Mouse (Mus musculus) layer of hippocampus, adult 9-10 months (tissue): ENCODE measurements around the gene Lin28b.

ENCODE experiments used
- DNase-seq: peaks from one replicate; pipeline ENCODE4 v3.0.0; 2022; ENCODE audit warnings: low spot score

Gene Lin28b

DNA sequence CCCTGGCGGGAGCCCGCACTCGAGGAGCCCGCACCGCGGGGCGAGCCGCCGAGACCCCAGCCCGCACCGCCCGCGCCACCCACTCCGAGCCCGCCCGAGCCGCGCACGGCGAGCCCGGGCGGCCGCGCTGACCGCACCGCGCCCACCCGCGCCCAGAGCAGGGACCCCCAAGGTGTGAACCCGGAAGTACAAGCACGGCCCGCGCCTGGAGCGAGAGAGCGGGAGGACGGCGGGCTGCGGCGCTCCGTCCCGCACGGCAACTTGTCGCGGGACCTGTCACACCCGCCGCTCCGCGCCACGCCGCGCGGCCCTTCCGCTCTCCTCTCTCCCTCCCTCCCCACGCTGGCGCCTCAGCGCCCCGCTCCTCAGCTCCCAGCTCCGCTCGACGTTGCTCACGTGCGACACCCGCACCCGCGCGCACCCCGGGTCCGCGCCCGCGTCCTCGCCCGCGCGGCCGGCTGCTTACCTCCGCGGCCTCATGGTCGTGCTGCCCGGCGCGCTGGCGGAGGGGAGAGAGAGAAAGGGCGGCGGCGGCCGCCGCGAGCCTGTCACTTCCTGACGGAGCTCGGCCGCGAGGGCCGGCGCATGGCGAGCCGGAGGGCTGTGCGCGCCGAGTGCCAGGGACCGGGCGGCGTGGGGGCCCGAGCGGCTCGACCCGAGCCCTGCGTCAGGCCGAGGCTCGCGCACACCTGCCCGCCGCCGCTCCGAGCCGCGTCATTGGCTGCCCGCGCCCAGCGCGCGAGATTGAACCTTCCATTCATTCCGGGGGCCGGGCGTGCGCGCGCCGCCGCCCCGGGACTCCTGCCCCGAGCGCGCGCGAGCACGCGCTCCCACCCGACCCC is at the start of gene Lin28b:
Lin28b (minus strand) TSS at position 635 of the 842 bp plus-strand sequence.
- DNase-seq = no peak

DNA sequence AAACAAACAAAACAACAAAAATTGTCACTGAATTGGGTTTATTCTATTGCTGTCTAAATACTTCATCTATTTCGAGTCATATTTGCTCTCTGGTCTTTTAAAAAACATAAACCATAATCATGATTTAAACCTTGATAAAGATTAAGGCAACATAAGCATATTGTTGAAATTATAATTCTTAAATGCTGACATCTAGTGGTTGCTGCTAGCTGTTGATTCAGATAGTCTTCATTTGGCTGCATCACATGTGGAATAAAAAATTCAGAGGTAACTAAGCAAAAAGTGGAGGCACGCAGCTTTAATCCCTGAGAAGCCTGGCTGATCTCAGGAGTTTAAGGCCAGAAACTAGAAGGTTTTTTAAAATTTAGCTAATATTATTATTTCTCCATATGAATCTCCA is 25.6 kb upstream of the Lin28b start:
- DNase-seq = no peak

DNA sequence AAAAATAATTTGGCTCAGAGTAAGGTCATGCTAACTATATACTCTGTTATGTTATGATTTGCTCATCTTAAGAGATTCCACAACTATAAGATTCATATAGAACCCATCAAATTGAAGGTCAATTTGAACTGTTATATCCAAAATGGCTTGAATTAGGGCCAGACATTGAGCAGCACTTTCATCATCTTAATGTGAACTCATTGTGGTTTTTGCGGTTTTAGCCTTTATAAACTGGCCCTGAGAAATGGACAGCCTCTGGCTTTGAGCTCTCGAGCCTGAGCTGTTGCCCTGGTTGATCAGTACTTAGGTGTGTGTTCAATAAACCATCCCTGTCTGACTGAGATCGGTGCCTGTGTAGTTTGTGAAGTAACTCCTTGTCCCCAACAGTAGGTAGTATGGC is 24.5 kb upstream of the Lin28b start:
- DNase-seq = no peak

DNA sequence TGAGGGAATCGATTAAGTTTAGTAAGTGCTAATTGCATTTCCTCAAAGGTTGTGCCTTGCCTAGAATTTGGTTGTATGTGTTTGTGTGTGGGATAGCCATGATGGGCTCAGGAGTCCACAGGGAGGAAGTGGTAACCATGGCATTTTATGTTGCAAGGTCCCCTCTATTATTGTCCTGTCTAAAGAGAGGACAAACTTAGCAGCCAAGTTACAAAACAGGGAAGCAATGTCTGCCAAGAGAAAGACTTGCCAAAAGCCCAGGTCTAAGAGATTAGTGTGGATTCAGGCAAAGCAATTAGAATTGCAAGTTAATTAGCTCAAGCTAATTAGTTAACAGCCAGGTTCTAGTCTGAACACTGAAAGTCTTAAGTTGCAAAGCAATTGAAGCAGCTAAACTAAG is 14.1 kb upstream of the Lin28b start:
- no peak for DNase-seq

DNA sequence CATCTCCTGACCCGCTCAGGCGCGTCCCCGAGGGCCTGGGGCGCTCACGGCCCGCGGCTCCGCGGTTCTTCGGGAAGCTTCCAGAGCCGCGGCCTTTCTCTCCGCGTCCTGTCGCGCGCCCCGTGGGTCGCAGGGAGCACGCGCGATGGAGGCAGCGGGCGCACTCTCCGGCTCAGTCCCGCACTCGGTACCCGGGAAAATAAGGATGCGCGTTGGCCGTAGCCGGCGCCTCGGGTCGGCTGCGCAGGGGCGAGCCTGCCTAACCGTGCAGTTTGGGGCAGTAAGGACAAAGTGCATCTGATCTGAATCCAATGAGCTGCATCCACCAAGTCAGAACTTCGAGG is 380 bp upstream of the Lin28b start:
- DNase-seq = no peak

DNA sequence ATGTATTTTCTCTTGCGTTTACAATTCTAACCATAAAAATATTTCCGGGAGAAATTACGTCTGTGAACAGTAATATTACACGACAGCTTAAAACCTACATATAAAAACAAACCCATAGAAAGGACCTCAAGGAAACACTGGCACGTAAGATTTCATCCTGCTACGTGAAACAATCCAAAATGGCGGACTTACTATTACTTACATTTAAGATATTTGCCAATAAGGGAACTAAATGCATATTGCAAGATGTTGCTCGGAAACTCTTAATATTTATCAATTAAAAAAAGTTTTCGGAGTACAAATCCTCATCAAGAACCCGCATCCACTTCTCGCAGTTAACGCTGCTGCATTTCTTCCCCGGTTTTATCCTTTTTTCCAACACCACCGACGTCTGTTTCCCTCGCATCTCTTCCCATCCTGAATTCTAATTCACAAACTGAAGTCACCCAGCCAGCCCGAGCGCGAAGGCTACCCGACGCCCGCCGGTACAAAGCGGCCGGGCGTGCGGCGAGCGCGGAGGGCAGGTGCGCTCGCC is 902 bp downstream of the Lin28b start:
- no peak for DNase-seq

DNA sequence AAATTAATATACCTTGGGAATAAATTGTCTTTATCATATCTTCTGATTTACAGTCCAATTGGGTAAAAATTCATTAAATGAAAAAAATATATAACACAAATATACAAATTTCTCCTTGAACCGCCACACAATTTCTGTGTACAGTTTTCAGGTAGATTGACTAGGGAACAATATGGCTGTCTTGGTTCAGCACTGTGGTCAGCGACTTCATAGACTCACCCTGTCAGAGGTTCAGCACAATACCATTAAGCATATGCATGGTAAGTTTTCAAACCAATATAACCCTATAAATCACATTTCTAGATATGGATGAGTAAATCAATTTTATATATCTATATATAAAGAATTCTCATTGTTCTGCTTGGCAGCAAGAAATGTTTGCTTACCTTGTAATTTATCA is 3.0 kb downstream of the Lin28b start:
- DNase-seq = no peak

DNA sequence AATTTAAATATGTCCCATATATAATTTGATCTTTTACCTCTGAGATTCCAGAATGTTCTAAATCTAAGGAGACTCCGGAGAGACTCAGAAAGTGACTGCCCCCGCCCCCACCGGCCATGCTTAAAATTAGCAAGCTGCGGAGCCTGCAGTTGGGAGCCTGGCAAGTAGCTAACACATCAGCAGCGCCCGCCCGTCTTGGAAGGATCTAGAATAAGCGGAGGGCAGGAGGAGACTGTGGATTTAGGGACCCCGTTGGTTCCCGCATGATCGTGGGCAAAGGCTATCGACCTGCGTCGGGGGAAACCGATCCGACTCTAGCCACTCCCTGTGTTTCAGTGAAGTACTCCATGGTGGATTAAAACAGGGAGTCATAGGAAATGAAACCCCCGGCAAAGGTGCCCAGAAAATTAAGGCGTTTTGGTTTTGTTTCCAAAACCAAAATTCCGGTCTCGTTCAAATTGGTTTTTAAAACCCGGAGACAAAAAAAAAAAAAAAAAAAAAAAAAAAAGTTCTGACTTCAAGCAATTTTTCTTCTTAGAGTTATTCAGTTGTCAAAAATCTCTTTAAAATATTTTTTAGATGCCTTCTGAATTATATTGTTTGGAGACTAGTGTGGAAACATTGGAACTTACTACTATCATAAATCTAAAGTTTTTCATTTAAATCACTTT is 12.4 kb downstream of the Lin28b start:
- DNase-seq = no peak

DNA sequence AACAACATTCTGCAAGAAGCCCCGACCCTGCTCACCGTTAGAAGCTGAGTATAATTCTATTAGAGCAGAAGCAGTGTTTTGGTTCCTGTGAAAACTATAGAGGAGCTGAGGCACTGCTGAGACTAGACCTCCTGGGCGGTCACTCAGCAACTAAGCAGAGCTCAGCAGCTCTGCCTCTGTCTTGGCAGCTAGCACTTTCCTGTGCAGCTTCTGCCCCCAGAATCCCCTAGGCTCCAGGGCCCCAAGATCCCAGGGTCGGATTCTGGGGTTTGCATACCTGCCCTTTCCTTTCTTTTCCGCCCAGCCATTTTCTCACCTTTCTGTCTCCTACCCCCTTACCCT is 13.1 kb downstream of the Lin28b start:
- DNase-seq = no peak

DNA sequence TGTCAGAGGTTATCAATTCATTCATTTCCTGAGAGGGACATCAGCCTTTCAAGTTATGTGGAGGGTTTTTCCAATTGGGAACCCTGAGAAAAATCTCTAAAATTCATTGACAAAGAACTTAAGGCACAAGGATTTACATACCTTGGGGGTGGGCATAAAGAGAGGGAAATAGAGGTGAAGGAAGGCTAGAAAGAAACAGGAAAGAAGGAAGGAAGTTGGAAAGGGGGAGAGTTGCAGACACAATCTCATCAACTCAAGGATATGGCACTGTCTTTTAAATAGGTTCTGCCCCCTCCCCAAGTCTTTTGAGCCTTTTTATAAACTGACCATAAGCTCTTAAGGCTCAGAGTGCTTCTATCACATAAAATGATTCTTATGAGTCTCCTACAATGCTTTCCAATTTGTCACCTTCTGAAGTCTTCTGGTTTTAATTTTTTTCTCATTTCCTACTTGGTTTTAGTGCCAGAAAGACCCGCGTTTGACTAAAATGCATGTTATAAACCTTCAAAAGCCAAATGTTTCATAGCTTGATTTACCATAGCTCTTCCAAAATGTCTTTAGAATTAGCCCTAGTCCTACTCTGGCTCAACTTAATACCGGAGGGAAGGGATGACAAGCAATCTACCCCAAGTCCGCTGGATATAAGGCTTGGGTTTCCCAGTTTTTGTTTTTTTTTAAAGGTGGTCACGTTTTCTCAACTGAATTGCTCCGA is 13.6 kb downstream of the Lin28b start:
- no peak for DNase-seq

DNA sequence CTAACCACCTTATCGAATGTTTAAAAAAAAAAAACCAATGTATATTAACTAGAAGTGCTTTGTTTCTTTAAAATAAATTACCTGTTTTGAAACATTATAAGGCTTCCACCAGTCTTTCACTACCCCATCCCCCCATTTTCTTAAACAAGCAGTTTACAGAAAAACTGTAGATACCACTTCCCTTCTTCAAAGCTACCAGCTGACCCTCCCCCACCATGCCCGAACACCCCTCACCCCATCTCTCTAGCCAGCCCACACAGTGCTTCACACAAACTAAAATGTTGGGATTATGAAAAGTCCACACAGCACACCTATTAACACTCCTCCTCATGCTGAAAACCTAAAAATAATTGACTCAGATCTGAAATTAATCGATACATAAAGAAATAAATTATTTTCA is 14.9 kb downstream of the Lin28b start:
- DNase-seq = no peak

DNA sequence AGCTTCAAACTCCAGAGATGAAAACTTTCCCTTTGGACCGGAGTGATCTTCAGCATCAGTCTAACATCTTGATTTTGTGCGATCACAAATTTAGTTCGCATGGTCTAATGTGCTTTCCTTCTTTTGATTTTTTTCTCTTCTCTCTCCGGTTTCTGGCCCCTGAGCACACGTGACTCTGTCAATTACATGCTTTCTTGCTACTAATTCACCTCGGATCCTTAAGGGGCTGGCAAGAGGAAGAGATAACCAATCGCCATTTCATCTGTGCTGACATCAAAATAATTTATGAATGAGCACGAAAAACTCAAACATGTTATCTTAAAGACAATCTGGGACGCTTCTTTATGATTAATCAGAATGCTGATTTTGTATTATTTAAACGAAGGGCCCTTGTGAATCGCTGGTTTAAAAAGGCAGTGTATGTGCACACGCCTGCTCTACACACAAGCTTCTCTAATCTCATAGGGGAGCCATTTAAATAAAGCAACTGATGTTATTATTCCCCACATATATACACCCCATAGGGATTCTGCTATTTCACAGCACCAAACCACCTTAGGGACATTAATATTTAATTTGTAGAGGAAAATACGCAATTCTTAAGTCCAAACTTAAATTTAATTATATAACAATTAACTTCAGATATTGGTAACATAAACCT is 16.0 kb downstream of the Lin28b start:
- no peak for DNase-seq

DNA sequence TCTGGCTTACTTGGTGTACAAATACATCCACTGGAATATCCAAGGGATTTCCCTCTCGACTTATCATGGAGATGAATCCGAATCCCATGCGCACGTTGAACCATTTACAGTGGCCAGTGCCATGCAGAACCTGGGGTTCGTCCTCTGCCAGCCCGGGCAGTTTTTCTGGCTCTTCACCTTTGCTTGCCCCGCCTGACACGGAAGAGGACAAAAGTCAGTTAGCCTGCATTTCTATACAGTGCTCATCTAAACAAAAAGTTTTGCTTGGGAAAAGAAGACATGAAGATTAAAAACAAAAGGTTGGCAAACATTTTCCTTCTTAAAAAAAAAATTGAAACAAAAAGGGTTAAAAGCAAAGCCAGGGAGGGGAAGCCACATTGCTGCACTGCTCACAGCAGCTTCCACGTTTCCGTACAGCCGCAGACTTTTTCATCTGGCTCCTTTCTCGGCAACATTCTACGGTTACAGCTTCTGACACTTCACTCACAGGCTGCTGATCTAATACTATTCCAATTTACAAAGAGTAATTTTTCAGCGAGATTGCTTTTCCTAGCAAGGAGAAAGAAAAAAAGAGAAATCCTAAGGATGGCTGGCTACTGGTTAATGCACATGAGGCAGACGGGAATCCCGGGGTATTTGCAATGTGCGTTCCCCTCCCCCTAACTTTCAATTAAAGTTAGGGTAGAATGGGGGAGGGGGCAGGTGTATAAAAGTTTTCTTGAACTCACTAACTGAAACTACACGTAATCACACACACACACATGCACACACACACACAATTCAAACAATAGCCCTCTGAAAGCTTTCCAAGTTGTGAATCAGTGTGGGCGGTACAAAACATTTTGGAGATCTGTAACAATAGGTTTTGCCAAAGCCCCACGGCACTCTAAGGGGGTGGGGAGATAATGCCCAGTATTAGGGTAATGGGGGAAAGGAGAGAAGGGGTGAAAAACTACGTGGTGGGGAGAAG is 16.9 kb downstream of the Lin28b start:
- no peak for DNase-seq

DNA sequence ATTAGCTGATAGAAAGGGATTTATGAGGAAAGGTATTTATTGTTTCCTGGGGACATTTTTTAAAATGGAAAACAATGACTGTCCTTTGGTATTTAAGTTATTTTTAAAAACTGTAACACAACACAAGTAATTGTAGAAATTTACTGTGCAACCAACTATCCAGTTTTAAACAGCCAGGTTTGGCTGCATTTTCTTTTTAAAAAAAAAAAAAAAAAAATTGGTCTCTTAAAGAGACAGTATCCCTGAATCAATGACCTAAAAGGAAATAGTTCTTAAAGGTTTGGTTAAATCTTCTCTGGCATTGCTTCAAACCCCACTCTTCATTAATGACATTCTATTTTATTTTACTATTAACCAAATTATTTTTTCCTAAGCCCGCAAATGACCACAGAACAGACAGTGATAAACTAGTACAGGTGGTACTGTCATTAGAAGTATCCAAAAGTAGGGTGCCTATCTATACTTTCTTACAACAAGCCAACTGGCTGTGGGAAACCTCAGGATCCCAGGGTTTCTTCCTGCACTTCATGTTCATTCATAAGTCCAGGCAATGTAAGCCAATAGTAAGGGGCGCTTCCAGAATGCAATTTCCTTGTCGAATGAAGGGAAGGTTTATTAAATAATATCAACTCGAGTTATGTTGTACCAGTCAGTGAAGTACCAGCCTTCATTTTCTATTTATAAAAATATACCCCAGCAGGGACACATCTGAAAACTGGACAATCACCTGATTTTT is 17.8 kb downstream of the Lin28b start:
- no peak for DNase-seq

DNA sequence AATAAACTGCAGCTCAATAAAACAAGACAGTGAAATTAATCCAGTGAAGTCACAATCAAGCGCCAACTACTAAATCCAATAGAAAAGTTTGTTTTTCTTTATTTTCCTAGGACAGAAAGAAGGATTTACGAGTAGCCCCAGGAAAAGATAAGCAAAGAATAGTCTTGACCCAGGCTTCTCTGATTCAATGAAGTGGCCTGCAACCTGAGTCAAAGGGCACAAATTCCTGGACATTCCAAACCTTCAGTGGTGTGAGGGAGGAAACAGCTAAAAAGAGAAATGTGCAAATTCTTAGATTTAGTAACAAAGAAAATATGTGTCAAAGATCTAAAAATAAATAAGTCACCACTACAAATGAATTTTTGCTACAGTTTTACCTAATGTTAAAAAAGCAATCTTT is 27.6 kb downstream of the Lin28b start:
- no peak for DNase-seq

DNA sequence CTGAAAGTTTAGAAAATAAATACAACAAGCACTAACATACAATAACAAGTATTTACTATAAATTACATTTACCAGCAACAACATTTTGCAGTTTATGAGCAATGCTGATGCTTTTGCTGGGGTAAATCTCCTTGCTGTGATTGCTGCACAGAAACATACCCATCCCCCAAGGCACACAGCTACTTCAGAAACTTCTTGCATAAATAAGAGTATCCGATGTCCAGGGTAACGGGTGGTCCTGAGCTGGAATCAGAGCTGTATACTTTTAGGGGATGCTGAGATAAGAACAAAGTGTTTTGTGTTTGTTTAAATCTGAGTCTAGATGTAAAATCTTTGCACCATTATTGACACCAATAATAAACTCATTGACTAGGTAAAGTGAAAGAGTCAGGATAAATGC is 28.1 kb downstream of the Lin28b start:
- no peak for DNase-seq

DNA sequence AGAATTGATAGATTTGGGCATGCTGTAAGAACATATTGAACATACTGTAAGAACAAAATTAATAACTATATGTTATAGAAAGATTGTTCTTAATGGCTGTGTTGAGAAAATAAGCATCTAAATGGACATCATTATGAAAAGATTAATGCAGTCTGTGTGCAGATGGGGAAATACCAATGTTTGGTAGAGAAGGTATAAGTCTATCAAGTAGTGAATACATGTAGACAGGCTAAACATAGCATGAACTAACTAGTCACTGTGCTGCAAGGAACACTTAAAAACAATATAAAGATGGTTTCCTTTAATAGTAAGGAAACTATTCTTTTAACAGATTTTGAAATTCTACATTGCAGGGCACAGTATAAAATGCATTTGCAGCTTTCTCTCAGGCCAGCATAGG is 39.6 kb downstream of the Lin28b start:
- no peak for DNase-seq

DNA sequence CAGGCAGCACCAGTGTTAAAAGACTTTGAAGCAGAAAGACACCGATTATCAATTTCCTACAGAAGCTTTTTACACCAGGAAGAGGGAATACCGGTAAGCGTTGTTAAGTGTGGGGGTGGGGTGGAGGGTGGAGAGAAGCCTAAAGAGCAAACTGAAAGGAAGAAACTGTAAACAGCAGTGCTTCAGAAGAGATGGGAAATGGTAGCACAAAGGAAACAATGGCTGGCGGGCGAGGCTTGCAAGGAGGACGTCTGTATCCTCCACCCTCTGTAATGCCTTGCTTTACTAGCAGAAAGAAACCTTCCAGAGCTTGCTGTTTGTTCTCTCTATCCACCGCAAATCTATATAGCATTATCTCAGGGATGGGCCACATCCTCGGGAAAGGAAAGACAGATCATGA is 40.0 kb downstream of the Lin28b start:
- no peak for DNase-seq

DNA sequence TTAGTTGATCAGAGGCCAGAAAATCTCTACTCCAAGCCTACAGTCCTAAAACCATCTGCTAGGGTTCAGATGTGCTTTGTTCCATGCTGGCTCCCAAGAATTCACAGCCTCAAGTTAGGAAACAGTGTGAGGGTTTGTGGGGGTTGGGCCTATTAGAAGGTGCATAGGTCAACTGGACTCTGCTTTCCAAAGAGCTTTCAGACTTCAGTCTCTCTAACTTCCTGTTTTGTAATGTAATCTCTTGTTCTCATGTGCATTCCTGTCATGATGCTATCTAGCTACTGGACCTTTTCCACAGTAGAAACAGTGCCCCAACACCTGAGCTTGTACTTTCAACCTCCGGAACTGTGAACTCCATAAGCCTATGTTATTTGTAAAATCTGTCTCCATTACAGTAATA is 63.8 kb downstream of the Lin28b start:
- DNase-seq = no peak

DNA sequence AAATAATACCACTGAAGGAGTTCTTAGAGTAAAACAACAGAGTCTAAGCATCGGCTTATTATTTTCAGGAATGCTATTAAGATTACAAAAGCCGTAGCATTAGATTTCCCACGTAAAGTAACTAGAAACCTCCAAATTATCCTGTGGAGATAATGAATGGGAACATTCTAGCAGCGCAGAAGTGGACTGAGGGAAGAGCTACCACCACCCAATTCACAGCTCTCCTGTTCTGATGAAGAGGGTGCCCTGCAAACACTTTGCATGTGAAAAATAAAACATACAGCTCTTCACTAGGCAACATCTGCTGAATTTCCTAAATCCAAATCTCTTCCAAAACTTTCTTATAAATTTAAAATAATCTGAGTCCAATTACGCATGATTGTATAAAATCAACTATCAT is 74.1 kb downstream of the Lin28b start:
- no peak for DNase-seq

DNA sequence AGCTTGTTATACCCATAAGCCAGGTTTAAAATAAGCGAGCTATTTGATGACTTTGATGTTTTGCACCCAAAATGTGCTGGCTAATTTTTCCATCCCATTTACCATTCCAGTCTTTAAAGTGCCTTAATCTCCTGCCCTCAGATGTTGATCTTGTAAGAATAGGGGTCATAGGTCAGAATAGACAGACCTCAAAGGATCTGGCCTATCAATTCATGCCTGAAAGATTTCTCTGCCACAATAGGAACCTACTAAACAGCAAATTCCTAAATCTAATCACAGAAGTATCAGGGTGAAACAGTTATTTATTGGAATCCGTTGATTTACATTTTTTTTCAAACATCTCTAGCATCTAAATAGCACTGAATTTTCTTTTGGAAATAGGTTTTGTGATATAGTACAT is 74.5 kb downstream of the Lin28b start:
- DNase-seq = no peak
